Mouse (Mus musculus): Measurements from ENCODE around the gene Zc3h12c. TPM values are rescaled to one million over a fixed set of nuclear protein-coding genes. Genes with fewer than 3 reads are reported as not detected.

Gene Zc3h12c
- polyA plus RNA-seq, 2 experiments: 2.9 to 4.7 TPM

DNA sequence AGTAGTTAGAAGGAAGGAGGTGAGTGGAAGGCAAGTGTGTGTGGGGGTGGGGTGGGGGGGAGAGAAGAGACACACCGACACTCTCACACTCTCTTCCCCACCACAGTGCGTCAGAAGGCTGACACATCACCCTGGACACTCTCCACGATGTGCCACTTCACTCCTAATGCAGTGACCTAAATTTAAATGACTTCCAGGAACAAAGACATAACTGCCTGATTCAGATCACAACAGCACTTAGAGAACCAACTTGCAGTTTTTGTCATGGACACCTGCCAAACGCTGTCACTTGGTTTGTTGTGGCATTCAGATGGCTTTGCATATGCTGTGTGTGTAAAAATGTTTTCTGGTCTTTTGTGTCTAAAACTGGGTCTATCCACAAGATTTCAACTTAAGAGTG, 34.8 kb upstream of the Zc3h12c start:
- Histone ChIP-seq H3K36me3 (ENCODE audit: control insufficient read depth, insufficient read depth, low read length) (no peaks in the 10 kb centered on the region), H3K4me1 (ENCODE audit: control insufficient read depth, insufficient read depth, low read length) (no peaks in the 10 kb centered on the region), H3K27me3 (ENCODE audit: control insufficient read depth, insufficient read depth, low read length) (no peaks in the 10 kb centered on the region), H3K4me2 (replicated peaks; ENCODE audit: low read depth, low read length, severe bottlenecking) (no peak overlapping the region), H3K4me3 (replicated peaks; ENCODE audit: low read length) (no peak overlapping the region), H3K9ac (ENCODE audit: low read depth, low read length, severe bottlenecking) (no peak overlapping the region), H3K9me3 (ENCODE audit: control insufficient read depth, low read length) (no peaks in the 10 kb centered on the region), H3K27ac (replicated peaks; ENCODE audit: low read depth, low read length) (no peak overlapping the region)
- TF ChIP-seq POLR2A (IDR thresholded peaks at IDR 0.05; ENCODE audit: borderline replicate concordance, extremely low read depth, insufficient read depth, insufficient read length): no peak
- no peak for ATAC-seq (ENCODE audit: low FRiP score, low read depth)
- WGBS: 76% methylated on average over 4 of the region's 4 CpGs
- DNase-seq (ENCODE audit: low spot score): no peak

DNA sequence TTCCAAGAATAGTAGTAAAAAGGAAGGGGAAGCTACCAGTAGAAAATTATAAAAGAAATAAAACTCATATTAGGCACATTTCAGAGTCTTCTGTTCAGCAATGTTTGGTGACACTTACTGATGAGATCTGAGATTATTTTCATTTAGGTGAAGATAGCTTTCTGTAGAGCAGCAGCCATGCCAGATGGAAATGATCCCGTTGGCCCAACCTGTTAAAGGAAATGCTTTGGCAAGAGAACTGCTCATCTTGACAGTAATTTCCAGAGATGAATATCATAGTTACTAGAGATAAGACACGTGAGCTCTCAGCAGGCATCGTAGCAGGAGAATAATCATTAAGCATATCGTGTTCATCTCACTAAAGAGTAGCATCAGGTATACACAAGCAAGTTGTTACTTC, 31.9 kb upstream of the Zc3h12c start:
- H3K4me3 ChIP-seq (replicated peaks; ENCODE audit: low read length): no peak overlapping the region
- ATAC-seq (ENCODE audit: low FRiP score, low read depth) (no peak), DNase-seq (ENCODE audit: low spot score) (no peak)
- no peaks in the 10 kb centered on the region for H3K4me1 ChIP-seq (ENCODE audit: control insufficient read depth, insufficient read depth, low read length)
- H3K9ac ChIP-seq (ENCODE audit: low read depth, low read length, severe bottlenecking): no peak overlapping the region
- no peak for TF ChIP-seq POLR2A (IDR thresholded peaks at IDR 0.05; ENCODE audit: borderline replicate concordance, extremely low read depth, insufficient read depth, insufficient read length)
- H3K9me3 ChIP-seq (ENCODE audit: control insufficient read depth, low read length): no peaks in the 10 kb centered on the region
- H3K27me3 ChIP-seq (ENCODE audit: control insufficient read depth, insufficient read depth, low read length): no peaks in the 10 kb centered on the region
- WGBS: 80% methylated on average over 4 of the region's 4 CpGs
- H3K36me3 ChIP-seq (ENCODE audit: control insufficient read depth, insufficient read depth, low read length): no peaks in the 10 kb centered on the region
- no peak overlapping the region for H3K27ac ChIP-seq (replicated peaks; ENCODE audit: low read depth, low read length)
- no peak overlapping the region for H3K4me2 ChIP-seq (replicated peaks; ENCODE audit: low read depth, low read length, severe bottlenecking)

DNA sequence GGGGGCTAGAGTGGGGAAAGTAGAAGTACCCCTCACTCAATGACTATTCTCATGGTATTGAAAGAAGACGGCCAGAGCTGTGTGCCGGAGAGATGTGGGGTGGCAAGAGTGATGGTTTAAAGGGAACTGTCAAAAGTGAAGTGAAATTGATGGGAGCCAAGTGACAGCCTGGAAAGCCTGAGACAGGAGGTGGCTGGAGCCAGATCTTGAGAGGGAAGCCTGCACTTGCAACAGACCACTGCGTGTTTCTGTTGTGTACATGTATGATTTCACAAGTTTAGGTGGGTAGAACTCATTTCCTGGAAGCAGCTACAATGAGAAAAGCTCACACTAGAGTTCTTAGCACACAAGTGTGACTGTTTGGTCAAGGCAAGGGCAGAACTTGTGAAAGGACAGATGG, 27.5 kb upstream of the Zc3h12c start:
- TF ChIP-seq POLR2A (IDR thresholded peaks at IDR 0.05; ENCODE audit: borderline replicate concordance, extremely low read depth, insufficient read depth, insufficient read length): no peak
- WGBS: 82% methylated on average over 3 of the region's 3 CpGs
- no peaks in the 10 kb centered on the region for H3K27me3 ChIP-seq (ENCODE audit: control insufficient read depth, insufficient read depth, low read length)
- ATAC-seq (ENCODE audit: low FRiP score, low read depth) (no peak), DNase-seq (ENCODE audit: low spot score) (no peak)
- H3K9me3 ChIP-seq (ENCODE audit: control insufficient read depth, low read length): no peaks in the 10 kb centered on the region
- no peak overlapping the region for H3K4me3 ChIP-seq (replicated peaks; ENCODE audit: low read length)
- no peaks in the 10 kb centered on the region for H3K4me1 ChIP-seq (ENCODE audit: control insufficient read depth, insufficient read depth, low read length)
- no peak overlapping the region for H3K9ac ChIP-seq (ENCODE audit: low read depth, low read length, severe bottlenecking)
- no peak overlapping the region for H3K27ac ChIP-seq (replicated peaks; ENCODE audit: low read depth, low read length)
- no peaks in the 10 kb centered on the region for H3K36me3 ChIP-seq (ENCODE audit: control insufficient read depth, insufficient read depth, low read length)
- no peak overlapping the region for H3K4me2 ChIP-seq (replicated peaks; ENCODE audit: low read depth, low read length, severe bottlenecking)

DNA sequence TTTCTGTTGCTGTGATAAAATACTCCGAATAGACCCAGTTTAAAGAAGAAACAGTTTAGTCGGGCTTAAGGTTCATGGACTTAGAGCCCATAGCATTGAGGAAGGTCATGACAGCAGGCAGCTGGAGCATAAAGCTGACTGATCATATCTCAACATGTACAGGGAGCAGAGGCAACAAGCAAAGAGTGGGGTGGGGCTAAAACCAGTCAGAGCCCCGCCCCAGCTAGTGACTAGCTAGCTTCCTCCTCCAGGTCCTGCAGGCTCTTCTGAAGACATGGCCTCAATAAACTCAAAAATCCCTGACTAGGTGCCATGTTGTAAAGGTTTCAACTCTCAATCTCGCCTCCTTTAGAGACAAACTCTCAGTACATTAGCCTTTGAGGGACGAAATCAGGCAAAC, 25.5 kb upstream of the Zc3h12c start:
- no peaks in the 10 kb centered on the region for H3K4me1 ChIP-seq (ENCODE audit: control insufficient read depth, insufficient read depth, low read length)
- ATAC-seq (ENCODE audit: low FRiP score, low read depth) (no peak), DNase-seq (ENCODE audit: low spot score) (no peak)
- H3K9me3 ChIP-seq (ENCODE audit: control insufficient read depth, low read length): no peaks in the 10 kb centered on the region
- no peak overlapping the region for H3K27ac ChIP-seq (replicated peaks; ENCODE audit: low read depth, low read length)
- H3K9ac ChIP-seq (ENCODE audit: low read depth, low read length, severe bottlenecking): no peak overlapping the region
- no peak for TF ChIP-seq POLR2A (IDR thresholded peaks at IDR 0.05; ENCODE audit: borderline replicate concordance, extremely low read depth, insufficient read depth, insufficient read length)
- WGBS: 71% methylated on average over 5 of the region's 5 CpGs
- no peak overlapping the region for H3K4me2 ChIP-seq (replicated peaks; ENCODE audit: low read depth, low read length, severe bottlenecking)
- H3K27me3 ChIP-seq (ENCODE audit: control insufficient read depth, insufficient read depth, low read length): no peaks in the 10 kb centered on the region
- no peaks in the 10 kb centered on the region for H3K36me3 ChIP-seq (ENCODE audit: control insufficient read depth, insufficient read depth, low read length)
- no peak overlapping the region for H3K4me3 ChIP-seq (replicated peaks; ENCODE audit: low read length)

DNA sequence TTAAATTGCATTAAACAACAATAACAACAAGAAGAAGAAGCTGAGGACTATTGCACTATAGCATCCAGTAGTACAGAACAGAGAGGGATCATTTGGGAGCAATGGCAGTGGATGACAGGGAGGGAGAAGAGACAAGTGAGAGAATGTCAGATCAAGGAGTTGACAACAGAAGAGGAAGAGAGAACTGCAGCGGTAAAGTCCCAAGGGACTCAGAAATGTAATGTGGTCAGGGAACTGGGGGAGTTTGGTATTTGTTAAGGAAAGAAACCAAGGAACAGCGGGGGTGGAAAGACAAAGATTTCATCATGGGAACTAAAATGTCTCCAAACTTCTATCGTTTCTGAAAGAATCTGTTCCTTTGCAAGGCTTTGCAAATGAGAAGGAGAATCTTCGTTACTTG, 22.5 kb upstream of the Zc3h12c start:
- H3K36me3 ChIP-seq (ENCODE audit: control insufficient read depth, insufficient read depth, low read length): no peaks in the 10 kb centered on the region
- DNase-seq (ENCODE audit: low spot score): no peak
- TF ChIP-seq POLR2A (IDR thresholded peaks at IDR 0.05; ENCODE audit: borderline replicate concordance, extremely low read depth, insufficient read depth, insufficient read length): no peak
- H3K4me1 ChIP-seq (ENCODE audit: control insufficient read depth, insufficient read depth, low read length): peaks cover 10% of the 10 kb centered on the region; the same call in 1 of the 2 replicates
- no peak for ATAC-seq (ENCODE audit: low FRiP score, low read depth)
- H3K9me3 ChIP-seq (ENCODE audit: control insufficient read depth, low read length): no peaks in the 10 kb centered on the region
- H3K4me2 ChIP-seq (replicated peaks; ENCODE audit: low read depth, low read length, severe bottlenecking): no peak overlapping the region
- no peaks in the 10 kb centered on the region for H3K27me3 ChIP-seq (ENCODE audit: control insufficient read depth, insufficient read depth, low read length)
- 87% methylated on average over 4 of the region's 4 CpGs for WGBS
- H3K9ac ChIP-seq (ENCODE audit: low read depth, low read length, severe bottlenecking): no peak overlapping the region
- no peak overlapping the region for H3K4me3 ChIP-seq (replicated peaks; ENCODE audit: low read length)
- H3K27ac ChIP-seq (replicated peaks; ENCODE audit: low read depth, low read length): no peak overlapping the region

DNA sequence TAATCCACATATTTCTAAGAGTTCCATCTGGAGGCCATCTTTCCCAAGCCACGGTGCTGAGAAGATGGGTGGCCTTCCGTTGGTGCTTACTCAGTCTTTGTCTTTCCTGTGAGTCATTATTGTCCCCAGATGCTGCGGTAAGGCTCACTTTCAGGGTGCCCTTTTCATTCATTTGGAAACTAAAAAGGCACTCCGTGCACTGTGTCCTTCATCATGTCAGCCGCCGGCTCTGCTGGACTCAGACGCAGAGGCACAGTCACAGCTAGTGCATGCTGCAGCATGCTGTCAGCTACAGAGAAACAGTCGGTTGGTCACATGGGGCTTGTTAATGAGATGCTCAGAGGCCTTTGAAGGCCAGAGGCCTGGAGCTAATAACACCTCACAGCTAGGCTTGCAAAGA, 19.7 kb upstream of the Zc3h12c start:
- Histone ChIP-seq H3K9me3 (ENCODE audit: control insufficient read depth, low read length) (no peaks in the 10 kb centered on the region), H3K27ac (replicated peaks; ENCODE audit: low read depth, low read length) (no peak overlapping the region), H3K9ac (ENCODE audit: low read depth, low read length, severe bottlenecking) (no peak overlapping the region), H3K4me1 (ENCODE audit: control insufficient read depth, insufficient read depth, low read length) (peaks cover 10% of the 10 kb centered on the region; the same call in 1 of the 2 replicates), H3K27me3 (ENCODE audit: control insufficient read depth, insufficient read depth, low read length) (no peaks in the 10 kb centered on the region), H3K4me2 (replicated peaks; ENCODE audit: low read depth, low read length, severe bottlenecking) (no peak overlapping the region), H3K36me3 (ENCODE audit: control insufficient read depth, insufficient read depth, low read length) (no peaks in the 10 kb centered on the region), H3K4me3 (replicated peaks; ENCODE audit: low read length) (no peak overlapping the region)
- no peak for TF ChIP-seq POLR2A (IDR thresholded peaks at IDR 0.05; ENCODE audit: borderline replicate concordance, extremely low read depth, insufficient read depth, insufficient read length)
- DNase-seq (ENCODE audit: low spot score): peak; percentile 6
- 7% methylated on average over 8 of the region's 8 CpGs for WGBS
- no peak for ATAC-seq (ENCODE audit: low FRiP score, low read depth)

Measured in limb, embryonic 14.5 days (tissue).